Mouse (Mus musculus): ENCODE measurements at regions not wholly inside any gene's neighbourhood (a gene's known extent, or its start where the extent isn't known, plus 50 kb on each side); places are given as distances from the start of the nearest gene placed in this dataset.
"Not testable (repeated sequence)": the region's sequence is repeated elsewhere in the genome, so short reads cannot be mapped to it uniquely, and the experiment has no call there.

DNA sequence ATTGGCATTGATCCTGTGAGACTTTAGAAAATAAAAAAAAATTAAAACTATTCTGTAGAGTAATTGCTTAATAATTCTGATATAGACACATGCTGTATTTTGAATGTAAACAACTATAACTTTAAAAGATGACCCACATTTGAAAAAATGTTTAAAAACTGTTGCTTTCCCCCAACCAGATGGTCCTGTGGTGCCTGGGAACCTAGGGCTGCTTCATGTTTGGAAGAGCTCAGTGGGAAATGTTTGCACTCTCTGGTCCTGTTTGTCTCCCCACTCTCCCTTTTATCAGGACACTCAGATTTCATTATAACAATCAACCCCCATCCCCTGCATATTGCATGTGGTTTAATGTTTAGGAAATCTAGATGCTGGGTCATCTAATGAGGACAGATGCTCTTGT is 119.4 kb upstream of the Fam84a start:
- H3K9ac ChIP-seq (ENCODE audit: low read length), result no peak overlapping the region
- ATAC-seq (replicated peaks; ENCODE audit: extremely low read depth, insufficient read depth, low FRiP score), result no peak
- no peaks in the 10 kb centered on the region for H3K36me3 ChIP-seq (ENCODE audit: control insufficient read depth, insufficient read depth)
- H3K9me3 ChIP-seq (replicated peaks; ENCODE audit: control insufficient read depth, low read length), result no peaks in the 10 kb centered on the region
- no peaks in the 10 kb centered on the region for H3K27me3 ChIP-seq (ENCODE audit: control insufficient read depth, insufficient read depth, low read length)
- no peak overlapping the region for H3K4me3 ChIP-seq (ENCODE audit: low read length)
- H3K27ac ChIP-seq (ENCODE audit: low read length), result no peak overlapping the region
- no peak overlapping the region for H3K4me2 ChIP-seq (ENCODE audit: low read depth, low read length)
- H3K4me1 ChIP-seq (ENCODE audit: control insufficient read depth, insufficient read depth, low read length), result no peaks in the 10 kb centered on the region

DNA sequence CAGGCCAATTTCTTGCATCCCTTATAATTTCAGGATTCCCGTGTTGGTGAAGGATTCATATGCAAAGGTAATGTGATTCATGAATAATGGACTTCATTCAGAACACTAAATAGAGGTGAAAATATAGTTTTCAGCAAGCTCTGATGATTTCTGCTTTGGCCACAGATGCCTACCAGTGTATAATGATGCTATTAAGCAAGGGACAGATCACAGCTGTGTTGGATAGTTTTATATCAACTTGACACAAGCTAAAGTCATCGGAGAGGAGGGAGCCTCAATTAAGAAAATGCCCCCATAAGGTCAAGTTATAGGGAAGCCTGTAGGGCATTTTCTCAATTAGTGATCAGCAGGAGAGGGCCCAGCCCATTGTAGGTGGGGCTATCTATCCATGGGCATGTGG is 109.2 kb upstream of the Fam84a start:
- H3K9me3 ChIP-seq (replicated peaks; ENCODE audit: control insufficient read depth, low read length), result no peaks in the 10 kb centered on the region
- H3K4me2 ChIP-seq (ENCODE audit: low read depth, low read length), result no peak overlapping the region
- H3K36me3 ChIP-seq (ENCODE audit: control insufficient read depth, insufficient read depth), result no peaks in the 10 kb centered on the region
- ATAC-seq (replicated peaks; ENCODE audit: extremely low read depth, insufficient read depth, low FRiP score), result no peak
- H3K4me1 ChIP-seq (ENCODE audit: control insufficient read depth, insufficient read depth, low read length), result no peaks in the 10 kb centered on the region
- no peak overlapping the region for H3K9ac ChIP-seq (ENCODE audit: low read length)
- no peaks in the 10 kb centered on the region for H3K27me3 ChIP-seq (ENCODE audit: control insufficient read depth, insufficient read depth, low read length)
- no peak overlapping the region for H3K4me3 ChIP-seq (ENCODE audit: low read length)
- H3K27ac ChIP-seq (ENCODE audit: low read length), result no peak overlapping the region
- 87% methylated on average over 2 of the region's 2 CpGs for WGBS

DNA sequence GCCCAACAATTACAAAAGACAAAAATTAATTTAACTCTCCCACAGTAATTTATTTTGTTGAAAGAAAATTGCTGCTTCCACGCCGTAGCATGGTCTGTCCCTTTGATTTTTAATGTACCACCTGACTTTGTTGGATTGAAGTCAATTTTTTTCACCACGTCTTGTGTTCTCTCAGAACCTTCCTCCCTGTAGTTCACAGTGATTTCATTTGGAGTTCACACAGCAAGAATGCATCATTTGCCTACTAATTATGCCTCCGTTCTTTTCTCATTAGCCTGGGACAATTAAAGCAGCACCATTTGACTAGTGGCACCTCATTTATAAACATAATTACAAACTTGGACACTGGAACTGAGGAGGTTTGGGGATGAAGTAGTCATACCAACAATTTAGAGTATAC is 108.4 kb upstream of the Fam84a start:
- Histone ChIP-seq H3K4me3 (ENCODE audit: low read length) (no peak overlapping the region), H3K9ac (ENCODE audit: low read length) (no peak overlapping the region), H3K4me1 (ENCODE audit: control insufficient read depth, insufficient read depth, low read length) (no peaks in the 10 kb centered on the region), H3K27me3 (ENCODE audit: control insufficient read depth, insufficient read depth, low read length) (no peaks in the 10 kb centered on the region), H3K9me3 (replicated peaks; ENCODE audit: control insufficient read depth, low read length) (no peaks in the 10 kb centered on the region), H3K27ac (ENCODE audit: low read length) (no peak overlapping the region), H3K4me2 (ENCODE audit: low read depth, low read length) (no peak overlapping the region), H3K36me3 (ENCODE audit: control insufficient read depth, insufficient read depth) (no peaks in the 10 kb centered on the region)
- no peak for ATAC-seq (replicated peaks; ENCODE audit: extremely low read depth, insufficient read depth, low FRiP score)
- WGBS, result 74% methylated on average over 4 of the region's 4 CpGs

DNA sequence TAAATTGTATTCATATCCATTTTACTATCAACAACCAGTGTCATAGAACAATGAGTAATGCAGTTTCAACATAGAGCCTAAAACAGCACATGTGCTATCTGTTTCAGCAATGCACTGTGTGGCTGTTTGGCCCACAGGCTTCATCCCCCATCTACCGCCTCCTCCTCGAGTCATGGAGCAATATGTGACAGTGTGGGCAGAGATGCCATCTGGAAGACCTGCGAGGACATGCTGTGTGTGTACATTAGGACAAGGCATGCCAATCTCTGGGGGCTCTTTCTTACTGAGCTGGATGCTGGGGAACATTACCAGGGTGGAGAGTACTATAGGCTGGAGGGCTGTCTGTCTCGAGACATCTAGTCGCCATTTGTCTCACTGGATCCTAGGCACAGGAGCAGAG is 101.5 kb upstream of the Fam84a start:
- no peak overlapping the region for H3K9ac ChIP-seq (ENCODE audit: low read length)
- H3K27me3 ChIP-seq (ENCODE audit: control insufficient read depth, insufficient read depth, low read length), result no peaks in the 10 kb centered on the region
- no peaks in the 10 kb centered on the region for H3K36me3 ChIP-seq (ENCODE audit: control insufficient read depth, insufficient read depth)
- no peak overlapping the region for H3K27ac ChIP-seq (ENCODE audit: low read length)
- no peaks in the 10 kb centered on the region for H3K4me1 ChIP-seq (ENCODE audit: control insufficient read depth, insufficient read depth, low read length)
- H3K4me3 ChIP-seq (ENCODE audit: low read length), result no peak overlapping the region
- ATAC-seq (replicated peaks; ENCODE audit: extremely low read depth, insufficient read depth, low FRiP score), result no peak
- no peaks in the 10 kb centered on the region for H3K9me3 ChIP-seq (replicated peaks; ENCODE audit: control insufficient read depth, low read length)
- H3K4me2 ChIP-seq (ENCODE audit: low read depth, low read length), result no peak overlapping the region
- WGBS, result 76% methylated on average over 5 of the region's 5 CpGs

DNA sequence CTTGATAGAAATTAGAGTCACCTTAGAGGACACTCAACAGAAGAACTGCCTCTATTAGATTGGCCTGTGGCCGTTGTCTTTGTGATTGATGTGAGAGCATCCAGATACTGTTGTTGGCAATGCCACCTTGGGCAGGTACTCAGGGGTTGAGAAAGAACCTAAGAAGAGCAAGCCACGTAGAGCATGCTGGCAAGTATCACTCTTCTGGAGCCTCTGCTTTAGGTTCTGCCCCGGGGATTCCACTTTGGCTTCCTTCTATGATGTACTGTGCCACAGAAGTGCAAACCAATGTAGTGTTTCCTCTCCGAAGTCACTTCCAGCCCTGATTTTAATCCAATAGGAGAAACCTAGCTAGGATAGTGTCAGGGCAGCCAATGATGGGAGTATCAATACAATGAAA is 98.3 kb upstream of the Fam84a start:
- WGBS, result 83% methylated on average over 4 of the region's 4 CpGs
- ATAC-seq (replicated peaks; ENCODE audit: extremely low read depth, insufficient read depth, low FRiP score), result no peak
- Histone ChIP-seq H3K9me3 (replicated peaks; ENCODE audit: control insufficient read depth, low read length) (no peaks in the 10 kb centered on the region), H3K27ac (ENCODE audit: low read length) (no peak overlapping the region), H3K4me3 (ENCODE audit: low read length) (no peak overlapping the region), H3K4me1 (ENCODE audit: control insufficient read depth, insufficient read depth, low read length) (no peaks in the 10 kb centered on the region), H3K4me2 (ENCODE audit: low read depth, low read length) (no peak overlapping the region), H3K36me3 (ENCODE audit: control insufficient read depth, insufficient read depth) (no peaks in the 10 kb centered on the region), H3K9ac (ENCODE audit: low read length) (no peak overlapping the region), H3K27me3 (ENCODE audit: control insufficient read depth, insufficient read depth, low read length) (no peaks in the 10 kb centered on the region)

DNA sequence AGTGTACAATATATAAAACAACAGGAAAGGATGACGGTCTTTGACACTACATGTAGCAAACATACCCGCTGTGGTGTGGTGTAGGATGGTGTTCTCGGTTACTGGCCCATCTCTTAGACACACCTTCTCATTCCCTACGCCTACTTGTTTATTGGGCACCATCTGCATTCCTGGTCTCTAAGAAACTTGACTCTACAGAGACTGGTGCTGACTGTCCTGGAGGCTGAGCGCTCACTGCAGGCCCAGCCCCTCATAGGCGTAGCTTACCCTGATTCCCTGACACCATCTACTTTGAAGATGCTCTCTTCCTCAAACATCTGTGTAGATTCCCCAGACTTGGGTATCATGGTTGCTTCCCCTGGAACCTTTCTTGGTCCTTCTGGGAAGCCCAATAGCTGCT is 90.9 kb upstream of the Fam84a start:
- not testable (repeated sequence) for H3K9ac ChIP-seq (ENCODE audit: low read length); H3K27me3 ChIP-seq (ENCODE audit: control insufficient read depth, insufficient read depth, low read length); H3K4me2 ChIP-seq (ENCODE audit: low read depth, low read length); H3K36me3 ChIP-seq (ENCODE audit: control insufficient read depth, insufficient read depth); H3K9me3 ChIP-seq (replicated peaks; ENCODE audit: control insufficient read depth, low read length); H3K27ac ChIP-seq (ENCODE audit: low read length); H3K4me1 ChIP-seq (ENCODE audit: control insufficient read depth, insufficient read depth, low read length); ATAC-seq (replicated peaks; ENCODE audit: extremely low read depth, insufficient read depth, low FRiP score); H3K4me3 ChIP-seq (ENCODE audit: low read length)
- WGBS, result 91% methylated on average over 5 of the region's 6 CpGs

DNA sequence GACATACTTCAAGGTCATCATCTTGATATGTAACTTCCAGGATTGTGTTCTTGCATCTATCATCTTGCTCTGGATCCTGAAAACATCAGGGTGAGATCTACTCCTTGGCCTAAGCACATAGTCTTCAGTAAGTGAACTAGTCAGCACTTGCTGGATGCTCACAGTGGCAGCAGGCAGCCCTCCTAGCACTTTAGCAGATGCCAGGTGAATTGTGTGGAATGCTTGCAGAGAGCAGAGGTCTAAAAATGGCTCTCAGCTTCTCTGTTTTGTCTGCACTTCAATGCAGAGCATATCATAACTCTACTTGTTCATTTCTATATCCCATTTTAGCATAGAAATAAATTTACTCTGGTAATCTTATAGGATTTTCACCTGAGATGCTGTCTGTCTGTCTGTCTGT is 85.8 kb upstream of the Fam84a start:
- no peaks in the 10 kb centered on the region for H3K4me1 ChIP-seq (ENCODE audit: control insufficient read depth, insufficient read depth, low read length)
- no peak for ATAC-seq (replicated peaks; ENCODE audit: extremely low read depth, insufficient read depth, low FRiP score)

DNA sequence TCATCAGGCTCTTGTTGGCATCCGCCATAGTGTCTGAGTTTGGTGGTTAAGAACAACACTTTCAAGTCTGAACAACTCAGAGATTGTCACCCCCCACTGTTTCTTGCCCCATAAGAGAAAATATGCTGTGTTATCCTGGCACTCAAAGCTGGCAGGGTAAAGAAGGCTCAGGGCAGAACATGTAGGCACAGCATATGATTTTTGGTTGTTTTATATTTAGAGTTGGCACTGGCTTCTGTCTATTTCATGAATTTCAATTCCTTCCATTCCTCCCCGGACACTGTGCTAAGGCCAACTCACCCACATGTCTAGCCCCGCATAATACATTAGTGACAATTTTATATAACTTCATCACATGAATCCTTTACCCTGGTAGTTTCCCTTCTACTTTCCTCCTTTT is 83.5 kb upstream of the Fam84a start:
- Histone ChIP-seq H3K4me3 (ENCODE audit: low read length) (no peak overlapping the region), H3K4me1 (ENCODE audit: control insufficient read depth, insufficient read depth, low read length) (no peaks in the 10 kb centered on the region), H3K9ac (ENCODE audit: low read length) (no peak overlapping the region), H3K27ac (ENCODE audit: low read length) (no peak overlapping the region), H3K9me3 (replicated peaks; ENCODE audit: control insufficient read depth, low read length) (no peaks in the 10 kb centered on the region), H3K4me2 (ENCODE audit: low read depth, low read length) (no peak overlapping the region), H3K27me3 (ENCODE audit: control insufficient read depth, insufficient read depth, low read length) (no peaks in the 10 kb centered on the region), H3K36me3 (ENCODE audit: control insufficient read depth, insufficient read depth) (no peaks in the 10 kb centered on the region)
- 56% methylated on average over 3 of the region's 3 CpGs for WGBS
- no peak for ATAC-seq (replicated peaks; ENCODE audit: extremely low read depth, insufficient read depth, low FRiP score)

More for the DNA sequence above, 85.8 kb upstream of the Fam84a start:
- Histone ChIP-seq H3K9ac (ENCODE audit: low read length) (no peak overlapping the region), H3K36me3 (ENCODE audit: control insufficient read depth, insufficient read depth) (no peaks in the 10 kb centered on the region), H3K4me3 (ENCODE audit: low read length) (no peak overlapping the region), H3K9me3 (replicated peaks; ENCODE audit: control insufficient read depth, low read length) (no peaks in the 10 kb centered on the region), H3K27ac (ENCODE audit: low read length) (no peak overlapping the region), H3K4me2 (ENCODE audit: low read depth, low read length) (no peak overlapping the region), H3K27me3 (ENCODE audit: control insufficient read depth, insufficient read depth, low read length) (no peaks in the 10 kb centered on the region)

DNA sequence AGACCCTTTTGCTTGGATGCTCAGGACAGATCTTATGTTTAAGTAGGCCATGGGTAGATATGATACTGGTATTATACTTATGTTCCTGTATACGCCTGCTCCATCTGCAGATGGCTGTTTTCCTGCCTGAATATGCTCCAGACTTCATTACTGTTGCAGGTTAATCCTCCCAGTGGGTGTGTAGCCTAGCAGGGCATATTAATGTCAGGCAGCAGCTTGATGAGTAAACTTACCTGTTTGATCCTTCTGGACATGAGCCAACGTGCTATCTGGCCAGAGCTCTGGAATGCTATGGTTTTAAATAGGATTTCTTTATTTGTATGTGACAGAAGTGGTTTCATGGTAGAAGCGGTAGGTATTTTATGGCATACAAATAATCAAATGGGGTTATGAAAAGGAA is 60.8 kb upstream of the Fam84a start:
- no peak for ATAC-seq (replicated peaks; ENCODE audit: extremely low read depth, insufficient read depth, low FRiP score)
- WGBS, result 71% methylated on average over 3 of the region's 3 CpGs
- H3K27me3 ChIP-seq (ENCODE audit: control insufficient read depth, insufficient read depth, low read length), result no peaks in the 10 kb centered on the region
- H3K9ac ChIP-seq (ENCODE audit: low read length), result no peak overlapping the region
- no peak overlapping the region for H3K27ac ChIP-seq (ENCODE audit: low read length)
- H3K4me2 ChIP-seq (ENCODE audit: low read depth, low read length), result no peak overlapping the region
- H3K36me3 ChIP-seq (ENCODE audit: control insufficient read depth, insufficient read depth), result no peaks in the 10 kb centered on the region
- H3K4me3 ChIP-seq (ENCODE audit: low read length), result no peak overlapping the region
- no peaks in the 10 kb centered on the region for H3K9me3 ChIP-seq (replicated peaks; ENCODE audit: control insufficient read depth, low read length)
- H3K4me1 ChIP-seq (ENCODE audit: control insufficient read depth, insufficient read depth, low read length), result no peaks in the 10 kb centered on the region

DNA sequence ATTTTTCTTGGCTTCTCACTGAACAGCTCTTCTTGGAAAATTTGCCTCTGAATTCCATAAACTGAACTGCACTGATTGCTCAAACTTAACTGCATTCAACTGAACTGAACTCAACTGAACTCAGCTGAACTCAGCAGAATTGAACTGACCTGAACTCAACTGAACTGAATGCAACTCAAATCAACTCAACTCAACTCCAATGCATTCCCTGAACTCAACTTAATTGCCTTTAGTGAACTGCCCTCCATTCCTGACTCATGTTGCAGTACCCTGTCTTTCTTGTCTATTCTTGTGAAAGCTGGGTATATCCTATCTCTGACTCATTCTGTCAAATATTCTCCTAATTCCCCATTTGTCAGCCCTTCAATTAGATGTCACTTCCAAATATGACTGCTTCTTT is 58.0 kb upstream of the Fam84a start:
- no peaks in the 10 kb centered on the region for H3K27me3 ChIP-seq (ENCODE audit: control insufficient read depth, insufficient read depth, low read length)
- no peaks in the 10 kb centered on the region for H3K36me3 ChIP-seq (ENCODE audit: control insufficient read depth, insufficient read depth)
- H3K9me3 ChIP-seq (replicated peaks; ENCODE audit: control insufficient read depth, low read length), result no peaks in the 10 kb centered on the region
- H3K4me3 ChIP-seq (ENCODE audit: low read length), result no peak overlapping the region
- no peak overlapping the region for H3K27ac ChIP-seq (ENCODE audit: low read length)
- H3K4me1 ChIP-seq (ENCODE audit: control insufficient read depth, insufficient read depth, low read length), result no peaks in the 10 kb centered on the region
- H3K9ac ChIP-seq (ENCODE audit: low read length), result no peak overlapping the region
- no peak for ATAC-seq (replicated peaks; ENCODE audit: extremely low read depth, insufficient read depth, low FRiP score)
- no peak overlapping the region for H3K4me2 ChIP-seq (ENCODE audit: low read depth, low read length)
